Mouse (Mus musculus): ENCODE measurements at regions not wholly inside any gene's neighbourhood (a gene's known extent, or its start where the extent isn't known, plus 50 kb on each side); places are given as distances from the start of the nearest gene placed in this dataset.

GRCm38 (mm10) chr3:119936526-119936925 lies 152.3 kb upstream of the Ptbp2 start:
- TF ChIP-seq CHD2 (IDR thresholded peaks at IDR 0.05; ENCODE audit: low read depth, low read length): no peak
- TF ChIP-seq MAFK (IDR thresholded peaks at IDR 0.05; ENCODE audit: insufficient read depth, low read depth, low read length): no peak
- no peak for TF ChIP-seq ZC3H11A (IDR thresholded peaks at IDR 0.05; ENCODE audit: borderline replicate concordance, low read depth, low read length)
- no peak for TF ChIP-seq HCFC1 (IDR thresholded peaks at IDR 0.05; ENCODE audit: borderline replicate concordance, insufficient read depth, low read length)
